Mouse (Mus musculus) kidney, embryonic 16.5 days (tissue): ENCODE measurements around the gene Rnaseh2a. TPM values are rescaled to one million over a fixed set of nuclear protein-coding genes. Genes with fewer than 3 reads are reported as not detected.

Experiments
- ATAC-seq: fragments of 200-750 bp; cut with Nextera tagmentation; 2 replicates; pipeline ENCODE4 v1.8.0; 2017; ENCODE audit warnings: moderate TSS enrichment; ENCODE audit not compliant: low FRiP score, low TSS enrichment
- H3K27ac ChIP-seq: fragments of 300-500 bp; sonication (generic); 2 replicates; pipeline ENCODE4 v1.5.1; 2014; ENCODE audit warnings: low read length
- H3K27me3 ChIP-seq: fragments of 300-500 bp; sonication (generic); 2 replicates; pipeline ENCODE4 v1.6.1; 2014; ENCODE audit warnings: low read length, control low read depth, mixed read lengths; ENCODE audit not compliant: insufficient read depth
- H3K36me3 ChIP-seq: fragments of 300-500 bp; sonication (generic); 2 replicates; pipeline ENCODE4 v1.6.1; 2014; ENCODE audit warnings: low read length, control low read depth, mixed read lengths; ENCODE audit not compliant: insufficient read depth
- H3K4me1 ChIP-seq: fragments of 300-500 bp; sonication (generic); 2 replicates; pipeline ENCODE4 v1.6.1; 2014; ENCODE audit warnings: low read length, control low read depth, mixed read lengths; ENCODE audit not compliant: insufficient read depth
- H3K4me2 ChIP-seq: fragments of 300-500 bp; sonication (generic); replicated peaks from 2 replicates; pipeline ENCODE4 v1.6.1; 2014; ENCODE audit warnings: low read depth, low read length
- H3K4me3 ChIP-seq: fragments of 300-500 bp; sonication (generic); 2 replicates; pipeline ENCODE4 v1.5.1; 2014; ENCODE audit warnings: mild to moderate bottlenecking, low read length
- H3K9ac ChIP-seq: fragments of 300-500 bp; sonication (generic); replicated peaks from 2 replicates; pipeline ENCODE4 v1.6.1; 2014; ENCODE audit warnings: low read length
- H3K9me3 ChIP-seq: fragments of 300-500 bp; sonication (generic); 2 replicates; pipeline ENCODE4 v1.6.1; 2016; ENCODE audit warnings: low read length, control low read depth
- WGBS: fragments of 180-500 bp; shearing (Covaris S2); extraction: QIAGEN DNeasy Blood & Tissue Kit; methylation state at CpG from one replicate; pipeline ENCODE4 v1.1.7; 2014; 5-methylcytosine and 5-hydroxymethylcytosine counted together
- polyA plus RNA-seq: library from polyadenylated mRNA; unstranded; fragments of >200 nt; fragmentation: Nextera tagmentation; extraction: Ambion mirVana; gene quantifications from 2 replicates; pipeline ENCODE4 v1.2.1, GENCODE M21; 2015

Gene Rnaseh2a
- polyA plus RNA-seq, 1 experiment from 2014 or later = 137 TPM

- peaks cover 12% of the 10 kb centered on the region for H3K4me1 ChIP-seq
- H3K27me3 ChIP-seq = peaks cover 58% of the 10 kb centered on the region
- H3K4me3 ChIP-seq = no peak overlapping the region
- no peaks in the 10 kb centered on the region for H3K9me3 ChIP-seq
- no peak overlapping the region for H3K27ac ChIP-seq
- H3K4me2 ChIP-seq = no peak overlapping the region
- no peaks in the 10 kb centered on the region for H3K36me3 ChIP-seq
- ATAC-seq = no peak
- H3K9ac ChIP-seq = no peak overlapping the region
- 20% methylated on average over 12 of the region's 12 CpGs for WGBS
Measured at GRCm38 (mm10) chr8:84949753-84950152, 19.8 kb downstream of the Rnaseh2a start.

- 11% methylated on average over 9 of the region's 9 CpGs for WGBS
- Histone ChIP-seq H3K4me2 (no peak overlapping the region), H3K27me3 (peaks cover 68% of the 10 kb centered on the region), H3K36me3 (no peaks in the 10 kb centered on the region), H3K9me3 (no peaks in the 10 kb centered on the region), H3K4me1 (peaks cover 12% of the 10 kb centered on the region), H3K9ac (no peak overlapping the region), H3K4me3 (no peak overlapping the region), H3K27ac (no peak overlapping the region)
- peak; percentile 37; the same call in 1 of the 2 replicates for ATAC-seq
Measured at GRCm38 (mm10) chr8:84947241-84947545, 22.4 kb downstream of the Rnaseh2a start.

GRCm38 (mm10) chr8:84946528-84947240 lies 22.9 kb downstream of the Rnaseh2a start, which contains the start of gene Rtbdn:
TSS of gene Rtbdn (plus strand) at chr8:84946991.
- WGBS = 12% methylated on average over 17 of the region's 17 CpGs
- peaks cover 68% of the 10 kb centered on the region for H3K27me3 ChIP-seq

GRCm38 (mm10) chr8:84945633-84946527 lies 23.7 kb downstream of the Rnaseh2a start:
- 2% methylated on average over 43 of the region's 67 CpGs for WGBS
- ATAC-seq = no peak
- peak overlapping the region; percentile 33; the same call in 1 of the 2 replicates for H3K9ac ChIP-seq
- H3K4me2 ChIP-seq = peak overlapping the region; percentile 69
- peaks cover 12% of the 10 kb centered on the region for H3K4me1 ChIP-seq
- no peak overlapping the region for H3K27ac ChIP-seq
- peak overlapping the region; percentile 49 for H3K4me3 ChIP-seq
- no peaks in the 10 kb centered on the region for H3K9me3 ChIP-seq
- H3K36me3 ChIP-seq = no peaks in the 10 kb centered on the region
- peaks cover 67% of the 10 kb centered on the region for H3K27me3 ChIP-seq

More at GRCm38 (mm10) chr8:84946528-84947240, 22.9 kb downstream of the Rnaseh2a start, which contains the start of gene Rtbdn:
- H3K4me3 ChIP-seq = peak within 1 kb of the TSS; percentile 49
- H3K4me2 ChIP-seq = peak within 1 kb of the TSS; percentile 69
- H3K9ac ChIP-seq = peak within 1 kb of the TSS; percentile 33; the same call in 1 of the 2 replicates
- H3K4me1 ChIP-seq = peaks cover 12% of the 10 kb centered on the region
- 0 out of 2 replicates have a peak, but pooled peaks have one; percentile 10 for ATAC-seq
- no peaks in the 10 kb centered on the region for H3K9me3 ChIP-seq
- H3K36me3 ChIP-seq = no peaks in the 10 kb centered on the region
- no peak within 1 kb of the TSS for H3K27ac ChIP-seq

GRCm38 (mm10) chr8:84945235-84945632 lies 24.3 kb downstream of the Rnaseh2a start:
- ATAC-seq = no peak
- H3K27ac ChIP-seq = no peak overlapping the region
- H3K4me2 ChIP-seq = peak overlapping the region; percentile 69; the same call in 1 of the 2 replicates
- peak overlapping the region; percentile 49 for H3K4me3 ChIP-seq
- 5% methylated on average over 11 of the region's 11 CpGs for WGBS
- peaks cover 12% of the 10 kb centered on the region for H3K4me1 ChIP-seq
- H3K36me3 ChIP-seq = no peaks in the 10 kb centered on the region
- no peaks in the 10 kb centered on the region for H3K9me3 ChIP-seq
- H3K27me3 ChIP-seq = peaks cover 66% of the 10 kb centered on the region
- no peak overlapping the region for H3K9ac ChIP-seq

- H3K4me2 ChIP-seq = peak overlapping the region; percentile 12; the same call in 1 of the 2 replicates
- no peak for ATAC-seq
- H3K9ac ChIP-seq = no peak overlapping the region
- peaks cover 59% of the 10 kb centered on the region for H3K27me3 ChIP-seq
- H3K36me3 ChIP-seq = no peaks in the 10 kb centered on the region
- WGBS = 2% methylated on average over 26 of the region's 26 CpGs
- peak overlapping the region; percentile 5; the same call in 1 of the 2 replicates for H3K4me3 ChIP-seq
- no peak overlapping the region for H3K27ac ChIP-seq
- H3K9me3 ChIP-seq = no peaks in the 10 kb centered on the region
- peaks cover 12% of the 10 kb centered on the region for H3K4me1 ChIP-seq
Measured at GRCm38 (mm10) chr8:84944478-84945160, 24.9 kb downstream of the Rnaseh2a start.

GRCm38 (mm10) chr8:84943699-84944098 lies 25.9 kb downstream of the Rnaseh2a start:
- no peak for ATAC-seq
- Histone ChIP-seq H3K4me1 (peaks cover 12% of the 10 kb centered on the region), H3K4me3 (no peak overlapping the region), H3K36me3 (no peaks in the 10 kb centered on the region), H3K9ac (no peak overlapping the region), H3K27me3 (peaks cover 57% of the 10 kb centered on the region), H3K27ac (no peak overlapping the region), H3K4me2 (no peak overlapping the region), H3K9me3 (no peaks in the 10 kb centered on the region)
- 17% methylated on average over 4 of the region's 4 CpGs for WGBS

GRCm38 (mm10) chr8:84937620-84938485 lies 31.7 kb downstream of the Rnaseh2a start:
- H3K27me3 ChIP-seq = peaks cover 57% of the 10 kb centered on the region
- no peaks in the 10 kb centered on the region for H3K36me3 ChIP-seq
- no peaks in the 10 kb centered on the region for H3K9me3 ChIP-seq
- H3K4me3 ChIP-seq = no peak overlapping the region
- ATAC-seq = no peak
- H3K9ac ChIP-seq = no peak overlapping the region
- H3K4me1 ChIP-seq = peaks cover 17% of the 10 kb centered on the region
- peak overlapping the region; percentile 56 for H3K4me2 ChIP-seq
- 59% methylated on average over 13 of the region's 13 CpGs for WGBS
- H3K27ac ChIP-seq = no peak overlapping the region
